Mouse (Mus musculus) liver, adult 2 months (tissue): ENCODE results near the gene Fut2. TPM values are rescaled to one million over a fixed set of nuclear protein-coding genes. Genes with fewer than 3 reads are reported as not detected.

Experiments used
- DNase-seq: peaks from one replicate; pipeline ENCODE4 v3.0.0-alpha.2; 2011; ENCODE audit warnings: low read depth, low spot score; ENCODE audit errors: extremely low read depth
- H3K27ac ChIP-seq: fragments of 200-500 bp; replicated peaks from 2 replicates; pipeline ENCODE4 v1.5.1; 2012; ENCODE audit warnings: low read depth, mild to moderate bottlenecking, control low read depth, inconsistent platforms, low read length; ENCODE audit not compliant: insufficient read depth
- H3K27me3 ChIP-seq: fragments of 200-500 bp; 2 replicates; pipeline ENCODE4 v1.6.1; 2012; ENCODE audit warnings: mild to moderate bottlenecking, moderate library complexity, low read length, inconsistent platforms; ENCODE audit not compliant: control insufficient read depth, insufficient read depth
- H3K36me3 ChIP-seq: fragments of 200-500 bp; 2 replicates; pipeline ENCODE4 v1.6.1; 2012; ENCODE audit warnings: low read length, inconsistent platforms; ENCODE audit not compliant: control insufficient read depth, insufficient read depth
- H3K4me1 ChIP-seq: fragments of 200-500 bp; 2 replicates; pipeline ENCODE4 v1.6.1; 2011; ENCODE audit warnings: low read length; ENCODE audit not compliant: control insufficient read depth, insufficient read depth
- H3K4me3 ChIP-seq: fragments of 200-500 bp; 2 replicates; pipeline ENCODE4 v1.5.1; 2011; ENCODE audit warnings: low read depth, mild to moderate bottlenecking, control low read depth, low read length, moderate library complexity; ENCODE audit not compliant: insufficient read depth
- H3K79me2 ChIP-seq: fragments of 200-500 bp; 2 replicates; pipeline ENCODE4 v1.6.1; 2012; ENCODE audit warnings: inconsistent platforms, mild to moderate bottlenecking, low read length, moderate library complexity; ENCODE audit not compliant: control insufficient read depth, insufficient read depth
- H3K9ac ChIP-seq: fragments of 200-500 bp; 2 replicates; pipeline ENCODE4 v1.6.1; 2012; ENCODE audit warnings: low read depth, mild to moderate bottlenecking, control low read depth, inconsistent platforms, low read length
- CTCF ChIP-seq: fragments of 200-500 bp; IDR thresholded peaks from 2 replicates; pipeline ENCODE4 v1.5.1; 2011; ENCODE audit warnings: low read depth, low read length, control low read depth
- POLR2A ChIP-seq: fragments of 200-500 bp; IDR thresholded peaks from 2 replicates; pipeline ENCODE4 v1.6.1; 2011; ENCODE audit warnings: low read length, control low read depth; ENCODE audit not compliant: insufficient read depth; ENCODE audit errors: extremely low read depth
- WGBS: fragments of 180-500 bp; shearing (Covaris S2); methylation state at CpG from one replicate; pipeline ENCODE4 v1.1.7; 2018; 5-methylcytosine and 5-hydroxymethylcytosine counted together
- polyA plus RNA-seq: library from polyadenylated mRNA; depleted of rRNA; stranded (reverse); fragments of >200 nt; gene quantifications from 2 replicates; pipeline ENCODE4 v1.2.3, GENCODE M21; 2012
- total RNA-seq: library from RNA; depleted of rRNA; stranded (reverse); fragments of >200 nt; gene quantifications from 2 replicates; pipeline ENCODE4 v1.2.3, GENCODE M21; 2014

The Fut2 gene
- total and polyA plus RNA-seq, 2 experiments, result 0.05 to 0.18 TPM

DNA sequence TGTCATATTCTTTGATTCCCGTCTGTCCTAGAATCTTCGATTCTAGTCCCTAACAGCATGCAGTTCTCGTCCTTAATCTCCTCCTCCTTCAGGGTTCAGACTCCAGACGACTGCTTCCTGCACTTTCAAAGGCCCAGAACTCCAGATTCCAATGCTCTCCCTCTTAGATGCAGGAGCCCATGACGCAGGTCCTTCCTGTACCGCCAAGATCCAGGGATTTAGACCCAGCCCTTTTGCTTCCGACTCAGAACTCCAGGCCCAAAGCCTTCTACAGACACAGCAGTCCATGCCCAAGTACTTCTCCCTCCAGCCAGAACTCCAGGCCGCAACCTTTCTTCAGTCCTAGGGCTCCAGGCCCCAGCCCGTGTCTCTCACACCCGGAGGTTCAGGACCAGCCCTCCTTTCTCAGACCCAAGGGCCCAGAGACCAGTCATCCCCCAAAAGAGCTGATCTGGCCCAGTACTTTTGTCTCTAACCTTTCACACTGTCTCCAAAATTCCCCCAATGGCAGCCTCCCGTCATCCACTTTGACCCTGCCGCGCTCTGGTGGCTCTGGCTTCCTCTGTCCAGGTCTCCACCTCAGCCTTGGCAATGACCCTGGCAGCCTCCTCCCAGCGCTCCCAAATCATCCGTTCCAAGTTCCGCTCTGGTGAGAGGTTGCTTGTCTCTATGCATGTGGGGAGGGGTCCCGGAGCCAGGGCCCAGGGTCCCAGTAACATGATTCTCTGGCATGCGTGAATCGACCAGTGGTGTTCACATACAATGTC is 25.8 kb downstream of the Fut2 start:
- Histone ChIP-seq H3K27me3 (peaks cover 3% of the 10 kb centered on the region; the same call in 1 of the 2 replicates), H3K9ac (no peak overlapping the region), H3K79me2 (no peaks in the 10 kb centered on the region), H3K4me1 (no peaks in the 10 kb centered on the region), H3K4me3 (no peak overlapping the region), H3K27ac (no peak overlapping the region), H3K36me3 (peaks cover 2% of the 10 kb centered on the region; the same call in 1 of the 2 replicates)
- DNase-seq, result no peak
- no peak for TF ChIP-seq CTCF
- TF ChIP-seq POLR2A, result no peak
- WGBS, result 80% methylated on average over 19 of the region's 19 CpGs

DNA sequence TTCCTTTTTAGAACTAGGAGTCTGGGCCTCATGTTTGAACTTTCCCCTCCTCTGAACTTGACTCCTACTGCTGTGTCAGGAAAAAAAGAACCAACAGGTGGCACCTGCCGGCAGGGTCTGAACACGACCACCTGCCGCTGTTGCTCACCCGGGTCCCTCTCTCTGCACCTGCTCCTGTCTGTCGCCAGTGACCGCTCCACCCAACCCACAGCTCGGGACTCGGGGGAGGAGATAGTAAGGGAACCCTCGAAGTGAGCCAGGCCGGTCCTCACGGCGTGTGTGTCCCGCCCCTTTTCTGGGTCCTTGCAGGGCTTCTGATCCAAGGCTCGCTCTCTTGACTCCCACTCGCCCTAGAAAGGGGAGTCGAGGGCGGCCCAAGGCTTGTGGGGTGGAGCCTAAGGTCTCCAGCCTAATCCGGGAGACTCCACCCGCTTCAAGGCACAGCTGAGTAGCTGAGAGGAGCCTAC is 26.6 kb downstream of the Fut2 start, which contains the start of gene Mamstr:
Gene Mamstr (plus strand): TSS at position 417 of the 467 bp plus-strand sequence.
- no peak within 1 kb of the TSS for H3K9ac ChIP-seq
- peaks cover 3% of the 10 kb centered on the region; the same call in 1 of the 2 replicates for H3K27me3 ChIP-seq
- no peak within 1 kb of the TSS for H3K27ac ChIP-seq
- no peaks in the 10 kb centered on the region for H3K79me2 ChIP-seq
- peaks cover 2% of the 10 kb centered on the region; the same call in 1 of the 2 replicates for H3K36me3 ChIP-seq
- no peak for DNase-seq
- no peak within 1 kb of the TSS for H3K4me3 ChIP-seq
- 0 out of 2 replicates have a peak, but pooled peaks cover 2% of the 10 kb centered on the region for H3K4me1 ChIP-seq
- WGBS, result 61% methylated on average over 19 of the region's 19 CpGs
- TF ChIP-seq CTCF (no peak), POLR2A (no peak)

DNA sequence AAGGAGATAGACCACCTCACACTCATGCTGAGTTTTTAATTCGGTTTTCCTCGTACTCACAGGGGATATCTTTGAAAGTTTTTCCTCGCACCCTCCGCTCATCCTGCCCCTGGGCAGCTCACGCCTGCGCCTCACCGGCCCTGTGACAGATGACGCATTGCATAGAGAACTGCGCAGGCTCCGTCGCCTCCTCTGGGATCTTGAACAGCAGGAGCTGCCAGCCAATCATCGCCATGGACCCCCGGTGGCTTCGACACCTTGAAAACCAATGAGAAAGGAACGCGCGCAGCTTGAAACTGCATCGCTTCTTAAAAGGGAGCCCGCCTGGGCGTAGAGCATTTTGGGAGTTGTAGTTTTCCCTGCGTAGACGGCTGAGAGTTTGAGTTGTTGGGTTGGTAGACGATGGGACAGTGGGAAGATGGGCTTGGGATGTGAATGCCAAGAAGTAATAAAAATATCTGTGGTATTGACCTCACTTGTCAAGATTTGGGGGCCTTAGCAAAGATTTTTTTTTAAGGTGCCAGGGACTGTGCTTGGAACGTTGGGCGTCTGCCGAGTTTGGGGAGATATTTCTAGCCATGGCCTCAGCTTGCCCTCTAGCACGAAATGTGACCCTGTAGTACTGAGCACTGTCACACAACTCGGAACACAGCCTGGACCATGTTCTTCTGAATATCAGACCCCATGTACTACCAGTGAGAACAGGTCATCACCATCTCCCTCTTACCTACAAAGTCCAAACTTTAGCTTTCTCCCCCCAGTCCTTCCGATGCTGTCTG is 27.4 kb downstream of the Fut2 start:
- no peaks in the 10 kb centered on the region for H3K27me3 ChIP-seq
- H3K79me2 ChIP-seq, result no peaks in the 10 kb centered on the region
- peak; percentile 61 for DNase-seq
- H3K4me1 ChIP-seq, result 0 out of 2 replicates have a peak, but pooled peaks cover 2% of the 10 kb centered on the region
- no peak overlapping the region for H3K4me3 ChIP-seq
- WGBS, result 32% methylated on average over 29 of the region's 29 CpGs
- no peak overlapping the region for H3K27ac ChIP-seq
- no peak overlapping the region for H3K9ac ChIP-seq
- TF ChIP-seq POLR2A, result no peak
- TF ChIP-seq CTCF, result no peak
- H3K36me3 ChIP-seq, result peaks cover 2% of the 10 kb centered on the region; the same call in 1 of the 2 replicates

DNA sequence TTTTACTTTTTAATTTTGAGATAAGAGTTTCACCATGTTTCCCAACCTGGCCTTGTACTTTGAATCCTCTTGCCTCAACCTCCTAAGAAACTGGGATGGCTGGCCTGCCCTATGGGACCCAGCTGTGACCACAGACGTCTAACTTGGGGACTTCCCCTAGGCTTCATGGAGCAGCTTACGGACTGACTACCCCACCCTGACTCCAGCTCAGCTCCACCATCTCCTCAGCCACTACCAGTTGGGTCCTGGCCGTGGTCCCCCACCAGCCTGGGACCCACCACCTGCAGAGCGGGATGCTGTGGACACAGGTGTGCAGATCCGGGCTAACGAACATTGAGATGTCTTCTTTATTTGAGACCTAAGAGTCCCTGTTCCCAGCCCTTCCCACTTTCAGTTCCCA is 28.5 kb downstream of the Fut2 start:
- Histone ChIP-seq H3K4me3 (no peak overlapping the region), H3K27me3 (no peaks in the 10 kb centered on the region), H3K9ac (no peak overlapping the region), H3K27ac (no peak overlapping the region), H3K4me1 (0 out of 2 replicates have a peak, but pooled peaks cover 2% of the 10 kb centered on the region), H3K79me2 (no peaks in the 10 kb centered on the region), H3K36me3 (peaks cover 2% of the 10 kb centered on the region; the same call in 1 of the 2 replicates)
- DNase-seq, result no peak
- no peak for TF ChIP-seq CTCF
- TF ChIP-seq POLR2A, result no peak
- 95% methylated on average over 6 of the region's 6 CpGs for WGBS

DNA sequence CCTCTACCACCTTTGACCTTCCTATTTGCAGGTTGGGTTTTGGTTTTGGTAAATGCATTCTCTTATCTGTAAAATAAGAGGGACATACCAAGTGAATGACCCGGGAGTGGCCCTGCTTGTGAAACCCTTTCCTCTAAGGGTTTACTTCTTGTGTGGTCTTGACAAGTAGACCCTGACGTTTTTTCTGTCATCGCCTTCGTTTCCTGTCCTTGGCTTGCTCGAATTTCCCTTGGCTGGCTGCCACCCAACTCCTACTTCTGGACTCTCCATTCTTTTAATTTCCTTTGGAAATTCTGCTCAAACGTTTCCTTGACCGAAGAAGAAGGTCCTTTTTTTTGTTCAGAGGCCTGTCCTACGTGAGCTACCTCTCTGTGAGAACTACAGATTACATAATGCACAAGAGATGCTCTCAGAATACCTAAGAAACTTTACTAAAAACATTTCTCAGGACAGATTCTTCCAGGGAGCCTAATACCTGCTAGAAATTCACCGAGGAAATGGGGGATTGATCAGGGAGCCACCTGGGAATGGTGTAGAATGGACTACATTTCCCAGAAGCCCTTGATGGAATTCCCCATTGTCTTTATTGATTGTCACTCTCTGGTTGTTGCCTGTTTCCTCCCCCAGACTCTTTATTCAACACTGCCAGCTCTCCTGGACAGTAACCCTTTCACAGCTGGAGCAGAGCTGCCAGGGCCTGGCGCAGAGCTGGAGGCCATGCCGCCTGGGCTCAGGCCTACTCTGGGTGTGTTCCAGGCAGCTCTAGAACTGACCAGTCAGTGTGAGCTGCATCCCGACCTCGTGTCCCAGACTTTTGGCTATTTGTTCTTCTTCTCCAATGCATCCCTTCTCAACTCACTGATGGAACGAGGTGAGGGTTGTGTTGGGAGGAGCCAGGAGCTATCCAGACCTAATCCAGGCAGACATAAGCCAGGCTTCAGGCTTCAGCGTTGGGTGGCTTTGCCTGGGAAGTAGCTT is 30.2 kb downstream of the Fut2 start:
- H3K4me3 ChIP-seq, result no peak overlapping the region
- H3K79me2 ChIP-seq, result no peaks in the 10 kb centered on the region
- no peak overlapping the region for H3K9ac ChIP-seq
- TF ChIP-seq POLR2A, result no peak
- TF ChIP-seq CTCF, result no peak
- peaks cover 2% of the 10 kb centered on the region; the same call in 1 of the 2 replicates for H3K36me3 ChIP-seq
- H3K4me1 ChIP-seq, result 0 out of 2 replicates have a peak, but pooled peaks cover 2% of the 10 kb centered on the region
- 80% methylated on average over 15 of the region's 15 CpGs for WGBS
- H3K27me3 ChIP-seq, result peaks cover 5% of the 10 kb centered on the region; the same call in 1 of the 2 replicates
- no peak for DNase-seq
- H3K27ac ChIP-seq, result no peak overlapping the region
